Mouse (Mus musculus) heart, adult 18-20 months (tissue): ENCODE results near the gene Gclc. TPM values are rescaled to one million over a fixed set of nuclear protein-coding genes. Genes with fewer than 3 reads are reported as not detected.
A peak's percentile ranks its signal among the peaks of the same experiment; 100 is the strongest.
"Not testable (repeated sequence)": the region's sequence is repeated elsewhere in the genome, so short reads cannot be mapped to it uniquely, and the experiment has no call there.

Experiments used
- DNase-seq, 2 experiments: peaks; one replicate each; pipeline ENCODE4 v3.0.0; 2021 to 2022; ENCODE audit warnings: mixed read lengths in 1 of 2
- total RNA-seq, 2 experiments: library from RNA; stranded (reverse); gene quantifications; 2 replicates each; pipeline ENCODE4 v1.2.3; 2021

Gclc gene
- total RNA-seq, 2 experiments from 2014 or later: 11.6 to 13.5 TPM

DNA sequence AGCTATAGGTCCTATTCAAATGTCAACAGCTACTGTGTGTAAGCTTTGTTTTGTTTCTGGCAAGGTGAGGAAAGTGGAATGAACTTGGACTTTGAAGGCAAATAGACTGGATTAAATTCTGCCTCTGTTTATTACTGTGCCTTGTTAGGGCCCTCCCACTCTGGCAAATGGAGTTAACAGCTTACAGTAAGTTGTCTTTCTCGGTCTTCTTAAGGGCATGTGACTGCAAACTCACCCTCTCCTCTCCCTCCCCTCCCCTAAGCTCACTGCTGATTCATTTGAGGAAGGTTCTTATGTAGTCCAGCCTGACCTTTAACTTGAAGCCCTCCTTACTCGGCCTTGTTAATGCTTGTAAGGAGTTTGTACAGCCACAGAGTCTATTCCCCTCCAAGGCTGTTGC lies 8.0 kb upstream of the Gclc start:
- no peak for DNase-seq

GRCm38 (mm10) chr9:77748292-77748691 lies 6.0 kb upstream of the Gclc start:
- DNase-seq: not testable (repeated sequence)

DNA sequence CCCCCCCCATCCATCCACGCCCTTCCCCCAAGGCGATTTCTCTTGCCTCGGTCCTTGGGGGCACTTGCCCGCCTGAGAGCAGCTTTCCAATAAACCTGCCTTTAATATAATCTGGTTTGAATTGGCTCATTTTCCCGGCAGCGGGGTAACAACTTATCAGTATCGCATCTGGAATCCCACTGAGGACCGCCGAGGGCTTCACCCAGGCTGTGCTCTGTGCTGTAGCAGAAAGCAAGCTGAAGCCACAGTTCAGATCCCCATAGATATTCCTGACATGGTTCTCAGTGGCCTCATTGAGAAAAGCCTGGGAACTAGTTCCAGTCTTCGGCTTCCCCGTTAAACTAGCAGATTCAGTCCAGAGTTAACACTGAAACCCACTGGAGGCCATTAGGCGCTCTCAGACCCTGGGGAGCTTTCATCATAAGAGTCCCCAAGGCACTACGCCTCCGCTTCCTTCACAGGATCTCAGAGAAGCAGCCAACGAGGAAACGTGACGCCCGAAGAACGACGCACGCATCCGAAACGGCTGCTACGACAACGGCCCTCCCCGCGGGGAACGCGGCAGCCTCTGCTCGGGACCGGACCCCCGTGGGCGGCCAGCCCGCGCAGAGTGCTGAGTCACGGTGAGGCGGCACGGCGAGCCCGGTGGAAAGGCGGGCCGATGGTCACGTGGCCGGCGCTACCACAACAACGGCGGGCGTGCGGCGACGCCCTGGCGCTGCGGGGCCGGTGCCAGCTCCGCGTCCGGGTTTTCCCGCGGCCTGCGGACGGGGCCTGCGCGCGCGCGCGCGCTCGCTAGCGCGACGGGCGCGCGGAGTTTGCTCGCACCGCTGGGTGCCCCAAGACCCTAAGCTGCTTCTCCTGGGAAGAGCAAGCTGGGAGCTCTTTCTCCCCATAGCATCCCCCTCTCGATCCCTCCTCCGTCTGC lies 3.9 kb upstream of the Gclc start:
- DNase-seq: peak; percentile 97

- DNase-seq: peak in 1 of 2 experiments; percentile 70
These were observed 3.2 kb upstream of the Gclc start for GRCm38 (mm10) chr9:77751091-77751521.

DNA sequence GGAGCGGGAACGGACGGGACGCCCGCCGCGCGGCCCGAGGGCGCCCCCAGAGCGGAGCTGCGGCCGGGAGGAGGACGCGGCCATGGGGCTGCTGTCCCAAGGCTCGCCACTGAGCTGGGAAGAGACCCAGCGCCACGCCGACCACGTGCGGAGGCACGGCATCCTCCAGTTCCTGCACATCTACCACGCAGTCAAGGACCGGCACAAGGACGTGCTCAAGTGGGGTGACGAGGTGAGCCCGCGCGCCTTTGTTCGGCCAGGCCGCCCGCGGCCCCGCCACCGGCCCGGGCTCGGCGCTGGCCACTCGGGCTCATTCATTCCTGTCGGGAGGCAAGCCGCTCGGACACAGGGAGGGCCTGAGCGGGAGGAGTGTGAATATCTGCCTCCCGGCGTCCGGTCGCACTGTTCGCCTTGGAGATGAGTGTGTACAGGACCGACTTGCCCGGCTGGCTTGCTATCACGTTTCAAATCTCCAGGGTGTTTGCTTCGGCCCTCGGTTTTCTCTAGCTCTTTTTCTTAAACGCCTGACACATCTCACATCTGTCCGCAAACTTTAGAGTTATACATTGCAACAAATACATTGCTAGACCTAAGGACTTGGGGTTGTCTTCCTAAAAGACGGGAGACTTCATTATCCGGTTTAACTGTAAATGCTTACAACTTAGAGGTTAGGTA lies 530 bp downstream of the Gclc start:
- peak; percentile 77 to 78 for DNase-seq

DNA sequence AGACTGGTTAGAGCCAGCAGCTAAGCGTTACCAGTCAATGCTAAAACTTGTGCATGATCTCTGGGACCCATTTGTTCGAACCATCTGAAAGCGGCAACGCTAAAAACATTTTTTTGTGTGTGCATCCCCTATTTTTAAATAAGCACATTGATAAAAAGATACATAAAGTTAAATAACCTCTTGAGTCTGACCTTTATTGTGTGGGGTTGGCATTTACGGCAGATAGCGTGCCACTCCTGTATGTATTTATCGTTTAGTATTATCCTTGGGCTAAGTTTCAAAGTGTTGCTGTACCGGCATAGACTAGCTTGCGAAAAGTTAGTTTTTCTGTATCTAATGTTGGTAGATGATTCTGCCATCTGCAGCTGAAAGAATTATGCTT lies 1.1 kb downstream of the Gclc start:
- DNase-seq: no peak

GRCm38 (mm10) chr9:77756076-77756475 lies 1.7 kb downstream of the Gclc start:
- peak; percentile 11 to 23 for DNase-seq

GRCm38 (mm10) chr9:77757331-77757730 lies 3.0 kb downstream of the Gclc start:
- DNase-seq: no peak

DNA sequence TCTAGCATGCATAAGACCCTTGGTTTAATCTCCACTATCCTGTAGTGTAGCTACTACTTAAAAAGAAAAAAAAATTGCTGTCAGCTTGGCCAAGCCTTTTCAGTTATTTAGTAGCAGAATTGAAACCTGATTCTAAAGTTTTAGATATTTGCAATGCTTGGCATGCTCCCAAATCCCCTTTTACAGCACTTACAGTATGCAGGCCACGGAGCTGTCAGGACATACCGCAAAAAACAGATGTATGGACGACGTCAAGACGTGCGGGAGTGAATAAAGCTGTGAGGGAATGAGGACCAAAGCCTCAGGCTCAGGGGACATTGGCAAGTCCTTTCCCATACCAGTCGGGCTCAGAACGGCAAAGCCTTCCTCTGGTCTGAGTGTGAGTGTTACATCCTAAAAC lies 4.1 kb downstream of the Gclc start:
- no peak for DNase-seq

DNA sequence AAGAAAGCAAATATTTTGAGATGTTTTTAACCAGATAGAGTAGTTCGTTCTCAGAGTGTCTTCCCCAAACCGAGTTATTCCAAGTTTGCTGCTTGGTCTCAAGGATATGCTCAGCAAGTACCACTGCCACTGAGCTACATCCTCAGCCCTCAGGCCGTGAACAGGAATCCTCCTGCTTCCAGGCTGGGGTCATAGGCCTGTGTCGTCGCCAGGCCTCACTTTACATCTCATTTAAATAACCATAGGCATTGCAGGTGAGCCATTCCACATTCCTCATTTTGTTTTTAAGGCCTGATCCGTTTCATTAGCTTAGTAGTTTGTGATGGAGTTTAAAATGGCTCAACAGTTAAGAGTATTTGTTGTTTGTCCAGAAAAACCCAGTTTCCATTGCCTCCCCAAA lies 4.8 kb downstream of the Gclc start:
- no peak for DNase-seq

DNA sequence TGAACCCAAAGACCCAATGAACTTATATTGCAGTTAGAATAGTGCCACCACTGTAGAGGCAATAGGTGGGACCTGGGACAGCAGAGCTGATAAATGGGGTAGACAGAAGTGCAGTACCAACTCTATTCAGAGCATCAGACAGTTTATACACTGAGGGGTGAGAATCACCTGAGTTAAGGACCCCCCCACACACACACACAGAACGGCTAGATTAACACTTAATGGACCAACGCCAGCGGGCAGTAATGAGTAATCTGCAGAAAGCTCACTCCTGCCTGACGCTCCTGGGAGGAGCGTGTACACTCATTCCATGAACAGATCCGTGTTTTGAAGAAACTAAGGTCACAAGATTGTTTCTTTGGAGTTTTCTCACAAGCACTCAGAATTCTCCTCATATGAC lies 5.4 kb downstream of the Gclc start:
- no peak for DNase-seq

DNA sequence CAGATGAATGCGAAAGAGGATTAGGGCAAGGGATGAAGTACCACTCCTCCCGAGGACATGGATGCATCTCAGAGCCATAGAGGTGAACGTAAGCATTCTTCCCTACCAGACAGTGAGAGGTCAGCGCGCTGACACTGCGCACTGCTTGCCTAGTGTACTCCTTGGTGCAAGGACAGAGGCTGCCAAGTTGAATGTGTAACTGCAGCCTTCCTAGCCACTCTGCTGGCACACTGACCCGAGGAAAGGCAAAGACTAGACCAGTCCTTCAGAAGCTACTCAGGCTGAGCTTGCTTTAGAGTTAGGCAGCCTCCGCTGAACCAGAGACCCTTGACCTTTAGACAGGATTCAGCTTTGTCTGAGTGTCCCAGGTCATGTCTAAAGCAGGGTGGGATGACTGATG lies 11.9 kb downstream of the Gclc start:
- no peak for DNase-seq

DNA sequence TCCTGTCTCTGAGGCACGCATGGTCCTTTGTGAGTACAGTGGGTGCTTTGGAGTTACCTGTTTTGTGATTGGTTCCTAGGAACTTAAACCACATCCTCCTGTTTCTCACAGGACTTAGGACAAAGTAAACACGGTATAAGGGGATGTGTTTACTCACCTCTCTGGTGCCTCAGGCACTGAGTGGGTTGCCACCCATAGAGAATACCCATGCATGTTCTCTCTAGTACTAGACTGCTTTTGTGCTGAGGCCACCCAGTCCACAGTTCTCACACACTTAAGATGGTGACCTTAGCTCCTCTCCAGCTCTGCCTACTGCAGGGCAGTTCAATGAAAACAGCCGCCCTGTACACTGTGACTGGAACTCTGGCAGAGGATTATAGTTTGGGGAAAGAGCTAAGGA lies 12.4 kb downstream of the Gclc start:
- DNase-seq: no peak

GRCm38 (mm10) chr9:77770909-77771308 lies 16.6 kb downstream of the Gclc start:
- DNase-seq: no peak

- DNase-seq: no peak
These were observed 17.0 kb downstream of the Gclc start for GRCm38 (mm10) chr9:77771330-77771729.

GRCm38 (mm10) chr9:77771765-77772383 lies 17.5 kb downstream of the Gclc start:
- no peak for DNase-seq

GRCm38 (mm10) chr9:77776720-77777515 lies 22.6 kb downstream of the Gclc start:
- no peak for DNase-seq

- DNase-seq: no peak
These were observed 23.3 kb downstream of the Gclc start for GRCm38 (mm10) chr9:77777622-77778021.

DNA sequence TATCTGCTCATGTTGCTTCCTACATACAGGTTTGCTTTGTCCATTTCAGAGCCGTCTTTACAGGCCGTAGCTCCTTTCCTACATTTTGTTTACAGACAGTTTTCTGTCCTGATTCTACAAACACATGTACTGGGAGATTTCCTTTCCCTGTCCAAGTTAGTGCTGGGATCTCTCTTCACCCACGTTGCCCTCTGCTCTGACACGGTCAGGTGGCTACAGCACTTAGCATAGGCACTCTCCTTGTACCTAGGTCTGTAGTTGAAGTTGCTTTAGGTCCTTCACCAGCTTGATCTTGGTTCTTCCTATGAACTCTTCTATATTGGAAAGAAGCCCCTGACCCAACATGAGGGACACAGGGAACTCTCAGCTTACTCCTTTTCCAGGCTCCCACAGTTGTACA lies 25.4 kb downstream of the Gclc start:
- DNase-seq: no peak

DNA sequence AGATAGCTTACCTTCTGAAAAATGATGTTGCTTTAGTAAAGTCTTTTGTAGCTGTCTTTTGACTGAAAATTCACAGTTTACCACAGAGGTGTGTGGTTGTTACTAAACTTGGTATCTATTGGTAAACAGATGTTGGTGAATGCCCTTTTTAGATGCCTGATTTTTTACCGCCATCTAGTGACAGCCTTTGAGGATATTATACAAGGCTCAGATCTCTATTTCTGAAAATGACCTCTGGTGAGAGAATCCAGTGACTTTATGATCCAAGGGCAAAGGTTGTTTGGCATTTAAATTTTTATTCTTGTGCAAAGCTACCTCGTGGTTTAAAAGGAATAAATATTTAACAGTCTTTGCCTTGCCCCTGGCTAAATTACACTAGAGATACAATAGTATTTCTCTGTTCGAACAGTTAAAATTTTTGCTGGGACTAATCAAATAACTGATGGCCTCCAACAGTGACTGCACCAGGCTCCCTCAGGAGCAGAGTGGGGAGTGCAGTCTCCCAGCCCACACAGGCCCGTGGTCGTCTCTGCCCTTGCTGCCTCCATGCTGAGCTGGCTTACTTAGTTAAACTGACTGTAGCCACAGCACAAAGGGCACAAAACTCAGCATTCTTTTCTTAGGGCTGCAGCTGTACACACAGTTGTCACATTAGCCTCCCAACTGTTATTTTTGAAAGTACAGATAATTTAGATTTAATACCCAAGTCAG lies 27.3 kb downstream of the Gclc start:
- peak; percentile 16 to 48 for DNase-seq

- DNase-seq: no peak
These were observed 27.9 kb downstream of the Gclc start for GRCm38 (mm10) chr9:77782201-77782600.

GRCm38 (mm10) chr9:77783006-77783405 lies 28.7 kb downstream of the Gclc start:
- no peak for DNase-seq
